Mouse (Mus musculus): Measurements from ENCODE around the gene Cd4. TPM values are rescaled to one million over a fixed set of nuclear protein-coding genes. Genes with fewer than 3 reads are reported as not detected.

The Cd4 gene
- polyA plus RNA-seq, 1 experiment, result 34.2 TPM

- TF ChIP-seq POLR2A (IDR thresholded peaks at IDR 0.05; ENCODE audit: low read depth, low read length) (no peak), CTCF (IDR thresholded peaks at IDR 0.05; ENCODE audit: extremely low read depth, insufficient read depth, insufficient read length, insufficient replicate concordance) (no peak)
- H3K4me3 ChIP-seq (ENCODE audit: extremely low read depth, insufficient read depth, insufficient read length), result no peak overlapping the region
- peaks cover 21% of the 10 kb centered on the region for H3K27me3 ChIP-seq (ENCODE audit: control insufficient read depth, insufficient read depth, low read length)
- DNase-seq (ENCODE audit: low read depth in 1 of 2, low spot score in 2 of 2), result no peak
- H3K36me3 ChIP-seq (ENCODE audit: control insufficient read depth, insufficient read depth, low read length), result no peaks in the 10 kb centered on the region
- peaks cover 8% of the 10 kb centered on the region for H3K4me1 ChIP-seq (ENCODE audit: control insufficient read depth, insufficient read depth, insufficient read length)
- WGBS, result 92% methylated on average over 9 of the region's 9 CpGs
- no peak overlapping the region for H3K27ac ChIP-seq (ENCODE audit: insufficient read depth, low read length)
These were observed 27.5 kb downstream of the Cd4 start for GRCm38 (mm10) chr6:124860511-124860910.

GRCm38 (mm10) chr6:124859725-124860124 lies 28.3 kb downstream of the Cd4 start:
- TF ChIP-seq CTCF (IDR thresholded peaks at IDR 0.05; ENCODE audit: extremely low read depth, insufficient read depth, insufficient read length, insufficient replicate concordance), result peak; percentile 90; the same call in 1 of the 2 replicates
- no peak for TF ChIP-seq POLR2A (IDR thresholded peaks at IDR 0.05; ENCODE audit: low read depth, low read length)
- no peak overlapping the region for H3K27ac ChIP-seq (ENCODE audit: insufficient read depth, low read length)
- H3K27me3 ChIP-seq (ENCODE audit: control insufficient read depth, insufficient read depth, low read length), result peaks cover 21% of the 10 kb centered on the region
- peak; percentile 40 to 82 for DNase-seq (ENCODE audit: low read depth in 1 of 2, low spot score in 2 of 2)
- H3K4me1 ChIP-seq (ENCODE audit: control insufficient read depth, insufficient read depth, insufficient read length), result peaks cover 8% of the 10 kb centered on the region
- WGBS, result 10% methylated on average over 12 of the region's 12 CpGs
- no peak overlapping the region for H3K4me3 ChIP-seq (ENCODE audit: extremely low read depth, insufficient read depth, insufficient read length)
- no peaks in the 10 kb centered on the region for H3K36me3 ChIP-seq (ENCODE audit: control insufficient read depth, insufficient read depth, low read length)

- peaks cover 19% of the 10 kb centered on the region for H3K27me3 ChIP-seq (ENCODE audit: control insufficient read depth, insufficient read depth, low read length)
- H3K4me1 ChIP-seq (ENCODE audit: control insufficient read depth, insufficient read depth, insufficient read length), result peaks cover 8% of the 10 kb centered on the region
- DNase-seq (ENCODE audit: low read depth in 1 of 2, low spot score in 2 of 2), result no peak
- no peak overlapping the region for H3K4me3 ChIP-seq (ENCODE audit: extremely low read depth, insufficient read depth, insufficient read length)
- no peak overlapping the region for H3K27ac ChIP-seq (ENCODE audit: insufficient read depth, low read length)
- WGBS, result 84% methylated on average over 25 of the region's 28 CpGs
- H3K36me3 ChIP-seq (ENCODE audit: control insufficient read depth, insufficient read depth, low read length), result no peaks in the 10 kb centered on the region
- no peak for TF ChIP-seq CTCF (IDR thresholded peaks at IDR 0.05; ENCODE audit: extremely low read depth, insufficient read depth, insufficient read length, insufficient replicate concordance)
- TF ChIP-seq POLR2A (IDR thresholded peaks at IDR 0.05; ENCODE audit: low read depth, low read length), result no peak
These were observed 29.3 kb downstream of the Cd4 start for GRCm38 (mm10) chr6:124858561-124859318.

- TF ChIP-seq POLR2A (IDR thresholded peaks at IDR 0.05; ENCODE audit: low read depth, low read length) (no peak), CTCF (IDR thresholded peaks at IDR 0.05; ENCODE audit: extremely low read depth, insufficient read depth, insufficient read length, insufficient replicate concordance) (no peak)
- Histone ChIP-seq H3K4me1 (ENCODE audit: control insufficient read depth, insufficient read depth, insufficient read length) (peaks cover 5% of the 10 kb centered on the region), H3K27me3 (ENCODE audit: control insufficient read depth, insufficient read depth, low read length) (peaks cover 13% of the 10 kb centered on the region), H3K4me3 (ENCODE audit: extremely low read depth, insufficient read depth, insufficient read length) (0 out of 2 replicates have a peak overlapping the region, but pooled peaks have one; percentile 6), H3K27ac (ENCODE audit: insufficient read depth, low read length) (no peak overlapping the region), H3K36me3 (ENCODE audit: control insufficient read depth, insufficient read depth, low read length) (no peaks in the 10 kb centered on the region)
- DNase-seq (ENCODE audit: low read depth in 1 of 2, low spot score in 2 of 2), result no peak
- WGBS, result 45% methylated on average over 26 of the region's 26 CpGs
These were observed 30.0 kb downstream of the Cd4 start for GRCm38 (mm10) chr6:124857840-124858530.

- H3K36me3 ChIP-seq (ENCODE audit: control insufficient read depth, insufficient read depth, low read length), result no peaks in the 10 kb centered on the region
- 2% methylated on average over 73 of the region's 86 CpGs for WGBS
- peak; percentile 19 to 64 for DNase-seq (ENCODE audit: low read depth in 1 of 2, low spot score in 2 of 2)
- H3K4me3 ChIP-seq (ENCODE audit: extremely low read depth, insufficient read depth, insufficient read length), result peak within 1 kb of the TSS; percentile 55; the same call in 1 of the 2 replicates
- H3K27ac ChIP-seq (ENCODE audit: insufficient read depth, low read length), result no peak within 1 kb of the TSS
- TF ChIP-seq POLR2A (IDR thresholded peaks at IDR 0.05; ENCODE audit: low read depth, low read length) (no peak), CTCF (IDR thresholded peaks at IDR 0.05; ENCODE audit: extremely low read depth, insufficient read depth, insufficient read length, insufficient replicate concordance) (peak; percentile 55; the same call in 1 of the 2 replicates)
- peaks cover 12% of the 10 kb centered on the region for H3K27me3 ChIP-seq (ENCODE audit: control insufficient read depth, insufficient read depth, low read length)
- peaks cover 4% of the 10 kb centered on the region for H3K4me1 ChIP-seq (ENCODE audit: control insufficient read depth, insufficient read depth, insufficient read length)
These were observed 30.8 kb downstream of the Cd4 start, which contains the start of gene P3h3 for GRCm38 (mm10) chr6:124856916-124857839. TSS of gene P3h3 (minus strand) at chr6:124857752.

GRCm38 (mm10) chr6:124856321-124856720 lies 31.7 kb downstream of the Cd4 start:
- Histone ChIP-seq H3K4me3 (ENCODE audit: extremely low read depth, insufficient read depth, insufficient read length) (no peak overlapping the region), H3K27me3 (ENCODE audit: control insufficient read depth, insufficient read depth, low read length) (peaks cover 12% of the 10 kb centered on the region)

More at GRCm38 (mm10) chr6:124856321-124856720, 31.7 kb downstream of the Cd4 start:
- no peak for TF ChIP-seq POLR2A (IDR thresholded peaks at IDR 0.05; ENCODE audit: low read depth, low read length)
- no peak for TF ChIP-seq CTCF (IDR thresholded peaks at IDR 0.05; ENCODE audit: extremely low read depth, insufficient read depth, insufficient read length, insufficient replicate concordance)
- no peak for DNase-seq (ENCODE audit: low read depth in 1 of 2, low spot score in 2 of 2)
- Histone ChIP-seq H3K27ac (ENCODE audit: insufficient read depth, low read length) (no peak overlapping the region), H3K36me3 (ENCODE audit: control insufficient read depth, insufficient read depth, low read length) (no peaks in the 10 kb centered on the region), H3K4me1 (ENCODE audit: control insufficient read depth, insufficient read depth, insufficient read length) (peaks cover 4% of the 10 kb centered on the region)
- 33% methylated on average over 14 of the region's 14 CpGs for WGBS
